Mouse (Mus musculus) lung, postnatal 36 days (tissue): ENCODE measurements around the gene Mrpl53.
A peak's percentile ranks its signal among the peaks of the same experiment; 100 is the strongest.

Experiments used
- DNase-seq: peaks from one replicate; pipeline ENCODE4 v3.0.0; 2022; ENCODE audit warnings: mixed read lengths

Gene Mrpl53

DNA sequence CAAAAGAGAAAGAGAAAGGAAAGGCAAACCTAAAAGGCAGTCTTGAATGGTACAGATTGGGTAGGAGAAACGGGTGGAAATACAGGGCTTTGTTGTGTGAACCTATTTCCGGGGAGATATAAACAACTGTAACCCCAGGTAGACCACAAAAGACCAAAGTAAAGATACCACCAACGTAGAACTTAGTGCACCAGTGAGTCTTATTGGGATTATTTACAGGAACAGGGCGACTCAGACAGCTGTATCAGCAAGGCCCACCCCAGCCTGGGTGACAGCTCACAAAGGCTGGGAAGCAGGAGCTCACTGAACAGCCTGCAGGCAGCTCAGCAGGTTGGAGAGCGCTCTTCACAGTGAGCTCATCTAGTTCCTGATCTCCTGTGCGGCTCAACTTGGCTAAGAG lies 12.9 kb upstream of the Mrpl53 start:
- DNase-seq = no peak

DNA sequence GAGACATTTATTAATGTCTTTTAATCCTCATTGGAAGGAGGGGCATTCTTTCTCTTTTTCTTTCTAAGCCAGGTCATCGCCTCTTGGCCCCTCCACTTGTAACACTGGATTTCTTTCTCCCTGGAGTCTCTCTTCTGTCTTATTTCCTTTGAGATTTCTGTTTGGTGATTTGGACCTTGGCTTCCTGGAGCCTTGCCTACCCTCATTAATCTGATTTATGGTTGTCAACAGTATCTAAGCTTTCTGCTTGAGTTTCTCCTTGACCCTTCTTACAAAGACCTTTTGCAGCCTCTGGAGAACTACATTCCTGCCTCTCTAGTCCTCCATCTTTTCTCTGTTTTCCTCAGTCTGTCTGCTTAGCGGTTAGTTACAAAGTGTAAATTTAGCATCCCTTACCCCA lies 10.4 kb upstream of the Mrpl53 start:
- no peak for DNase-seq

DNA sequence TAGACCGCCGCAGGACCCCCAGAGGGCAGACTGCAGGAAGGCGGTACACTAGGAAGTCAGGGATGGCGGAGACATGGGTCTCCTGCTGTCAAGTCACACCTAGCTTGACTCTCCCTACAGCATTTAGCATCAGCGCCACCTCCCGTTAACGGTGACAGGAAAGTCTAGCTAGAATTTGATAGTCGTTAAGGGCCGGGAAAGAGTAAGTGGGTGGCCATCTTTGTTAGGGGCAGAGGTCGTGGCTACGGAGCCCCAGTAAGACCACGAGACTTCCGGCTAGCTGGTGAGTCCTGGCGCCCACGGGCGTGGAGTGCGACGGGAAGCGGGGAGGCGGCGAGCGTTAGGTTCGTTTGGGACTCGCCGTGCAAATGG lies 7.5 kb upstream of the Mrpl53 start, which contains the start of the genes Ccdc142 and Gm42688:
TSS of gene Ccdc142 (plus strand) at position 286 of the 372 bp plus-strand sequence.
TSS of gene Gm42688 (plus strand) at position 302 of the 372 bp plus-strand sequence.
- peak; percentile 97 for DNase-seq

DNA sequence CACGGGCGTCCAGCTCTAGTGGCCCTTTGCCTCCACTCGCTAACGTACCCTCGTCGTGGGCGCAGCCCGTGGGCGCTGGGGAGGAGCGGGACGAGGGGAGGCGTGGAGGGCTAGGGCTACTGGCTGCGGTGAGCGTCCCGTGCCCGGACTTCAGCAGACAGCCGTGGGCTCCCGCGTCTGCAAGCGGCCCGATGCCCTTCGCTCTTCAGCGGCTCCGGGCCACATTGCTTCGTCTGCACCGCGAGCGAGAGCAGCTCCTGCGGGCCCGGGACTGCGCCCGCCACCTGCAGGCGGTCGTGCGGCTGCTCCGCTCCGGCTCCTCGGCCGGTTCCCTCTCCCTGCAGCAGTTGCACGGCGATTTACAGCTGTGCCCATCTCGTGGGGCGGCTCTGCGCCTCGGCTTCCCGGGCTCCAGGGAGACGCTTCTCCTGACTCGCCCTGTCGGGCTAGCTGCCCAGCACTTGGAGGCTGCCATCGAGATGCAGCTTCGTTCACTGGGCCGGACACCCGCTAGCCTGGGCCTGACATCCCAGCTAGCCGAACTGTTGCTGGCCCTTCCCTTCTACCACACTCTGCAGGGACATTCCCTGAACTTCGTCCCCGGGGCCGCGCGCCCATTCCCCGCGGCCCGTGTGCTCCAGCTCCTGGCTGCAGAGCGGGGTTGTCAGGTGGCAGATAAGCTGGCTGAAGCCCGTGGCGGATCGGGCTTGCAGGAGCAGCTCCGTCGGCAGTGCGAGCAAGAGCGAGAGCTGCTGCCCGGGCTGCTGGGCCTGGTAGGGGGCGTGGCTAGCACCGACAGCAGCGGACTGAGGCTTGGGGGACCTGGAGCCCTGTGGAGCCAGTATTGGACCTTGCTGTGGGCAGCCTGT lies 6.9 kb upstream of the Mrpl53 start:
- DNase-seq = peak; percentile 59

DNA sequence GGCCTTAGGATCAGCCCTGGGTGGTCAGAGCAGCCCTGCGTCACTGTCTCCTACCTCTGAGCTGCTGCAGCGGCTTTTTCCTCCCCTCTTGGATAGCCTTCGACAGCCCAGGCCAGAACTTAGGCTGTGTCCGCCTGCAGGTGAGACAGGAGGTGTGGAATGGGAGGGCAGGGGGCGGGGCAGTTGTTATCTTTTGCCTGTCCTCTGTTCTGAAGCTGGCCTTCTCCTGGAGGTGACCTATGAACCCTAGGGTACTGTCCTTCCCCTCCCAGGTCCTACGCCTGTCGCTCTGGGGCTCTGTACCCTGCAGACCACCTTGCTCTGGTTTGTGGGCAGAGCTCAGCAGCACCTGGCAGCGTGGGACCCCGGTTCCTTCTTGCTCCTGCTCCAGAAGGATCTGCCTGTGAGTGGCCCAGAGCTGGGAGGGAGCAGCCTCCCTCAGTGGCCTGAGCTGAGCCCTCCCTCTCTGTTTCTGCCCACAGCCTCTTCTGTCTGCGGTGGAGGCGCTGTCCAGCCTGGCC lies 5.7 kb upstream of the Mrpl53 start:
- no peak for DNase-seq

DNA sequence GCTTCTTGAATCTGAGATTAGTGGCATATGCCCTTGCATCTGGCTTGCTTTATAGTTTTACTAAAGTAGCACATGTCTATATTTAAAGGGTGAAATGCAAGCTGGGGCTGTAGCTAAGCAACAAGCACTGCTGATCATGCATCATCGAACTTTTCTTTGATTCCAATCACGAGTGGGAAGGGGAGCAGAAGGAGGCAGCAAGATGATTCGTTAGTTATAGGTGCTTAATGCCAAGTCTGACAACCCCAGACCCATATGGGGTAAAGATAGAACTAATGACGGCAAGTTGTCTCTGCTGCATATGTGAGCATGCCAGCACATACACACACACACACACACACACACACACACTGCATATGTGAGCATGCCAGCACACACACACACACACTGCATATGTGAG lies 4.7 kb upstream of the Mrpl53 start:
- no peak for DNase-seq

DNA sequence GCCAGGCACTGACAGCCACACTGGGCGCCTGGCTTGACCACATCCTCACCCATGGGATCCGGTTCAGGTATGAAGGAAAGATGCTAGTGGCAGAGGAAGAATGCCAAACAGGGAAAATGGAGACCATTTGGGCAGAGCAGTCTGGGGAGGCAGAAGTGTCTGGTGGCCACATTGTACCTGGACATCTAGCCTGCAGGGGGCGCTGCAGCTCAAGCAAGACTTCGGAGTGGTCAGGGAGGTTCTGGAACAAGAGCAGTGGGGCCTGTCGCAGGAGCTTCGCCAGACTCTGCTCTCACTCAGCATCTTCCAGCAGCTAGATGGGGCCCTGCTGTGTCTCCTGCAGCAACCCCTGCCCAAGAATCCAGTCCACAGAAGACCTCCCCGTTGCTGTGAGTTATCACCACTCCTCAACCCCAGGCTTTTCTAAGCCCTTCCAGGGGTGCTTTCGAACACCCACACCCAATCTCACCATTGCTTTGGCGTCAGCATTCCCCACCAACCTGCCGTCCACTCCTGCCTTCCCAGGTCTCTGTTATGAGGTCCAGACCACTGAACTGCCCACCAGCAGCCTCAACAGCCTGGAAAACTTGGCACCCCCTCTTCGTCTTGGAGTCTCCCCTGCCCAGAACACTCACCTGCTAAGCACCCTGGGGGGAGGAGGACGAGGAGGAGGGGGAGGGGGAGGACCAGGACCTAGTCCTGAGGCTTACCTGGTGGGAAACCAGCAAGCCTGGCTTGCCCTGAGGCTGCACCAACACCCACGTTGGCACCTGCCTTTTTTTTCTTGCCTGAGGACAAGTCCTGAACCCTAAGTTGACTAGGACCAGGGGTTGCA lies 1.1 kb upstream of the Mrpl53 start:
- DNase-seq = peak; percentile 87

DNA sequence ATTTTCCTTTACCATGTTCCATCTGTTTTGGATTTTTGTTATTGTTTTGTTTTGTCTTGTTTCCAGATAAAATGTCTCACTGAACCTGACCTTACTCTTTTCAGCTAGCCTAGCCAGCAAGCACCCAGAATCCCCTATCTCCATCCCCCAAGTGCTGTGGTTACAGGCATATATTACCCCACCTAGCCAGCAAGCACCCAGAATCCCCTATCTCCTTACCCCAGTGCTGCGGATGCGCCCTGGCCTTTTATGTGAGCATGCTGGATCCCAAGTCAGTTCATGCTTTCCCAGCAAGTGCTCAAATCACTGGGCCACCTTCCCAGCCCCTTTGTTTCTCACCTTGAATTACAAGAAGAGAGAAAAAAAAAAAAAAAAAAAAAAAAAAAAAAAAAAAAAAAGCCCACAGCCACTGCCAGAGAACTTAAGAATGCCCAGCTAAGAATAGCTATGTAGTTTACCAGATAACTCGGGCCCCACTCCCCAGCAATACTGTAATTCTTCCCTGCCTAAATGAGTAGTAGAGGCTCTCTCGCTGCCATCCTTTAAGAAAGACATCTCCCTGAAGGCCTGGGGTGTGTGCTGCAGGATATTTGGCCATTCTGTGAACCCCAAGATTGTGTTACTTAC lies 2.8 kb downstream of the Mrpl53 start:
- DNase-seq = no peak

DNA sequence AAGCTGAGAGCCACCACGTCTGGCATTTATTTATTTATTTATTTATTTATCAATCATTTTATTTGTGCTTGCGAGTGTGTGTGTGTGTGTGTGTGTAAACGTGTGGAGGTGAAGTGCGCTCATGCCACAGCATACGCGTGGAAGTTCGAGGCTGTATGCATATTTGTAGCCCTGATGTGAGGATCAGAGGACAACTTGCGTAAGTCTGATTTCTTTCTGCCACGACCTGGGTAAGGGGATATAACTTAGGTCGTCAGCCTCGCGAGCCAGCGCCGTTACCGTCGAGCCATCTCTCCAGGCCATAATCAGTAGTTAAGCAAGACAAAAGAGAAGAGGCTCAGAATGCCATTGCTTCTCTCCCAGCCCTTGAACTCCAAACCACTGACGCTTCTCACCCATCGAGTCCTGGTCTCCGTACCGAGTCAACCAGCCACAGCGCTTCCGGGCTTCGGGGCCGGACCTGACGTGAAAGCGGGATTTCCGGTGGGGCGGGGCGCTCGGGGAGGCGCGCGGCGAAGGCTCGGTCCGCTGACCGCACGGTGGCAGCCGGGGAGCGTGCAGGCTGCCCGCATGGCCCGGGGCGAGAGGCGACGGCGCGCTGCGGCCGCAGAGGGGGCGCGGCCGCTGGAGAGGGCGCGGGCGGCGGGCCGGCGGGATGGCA lies 6.3 kb downstream of the Mrpl53 start, which contains the start of gene Mogs:
TSS of gene Mogs (plus strand) at position 486 of the 661 bp plus-strand sequence.
- DNase-seq = peak; percentile 96

DNA sequence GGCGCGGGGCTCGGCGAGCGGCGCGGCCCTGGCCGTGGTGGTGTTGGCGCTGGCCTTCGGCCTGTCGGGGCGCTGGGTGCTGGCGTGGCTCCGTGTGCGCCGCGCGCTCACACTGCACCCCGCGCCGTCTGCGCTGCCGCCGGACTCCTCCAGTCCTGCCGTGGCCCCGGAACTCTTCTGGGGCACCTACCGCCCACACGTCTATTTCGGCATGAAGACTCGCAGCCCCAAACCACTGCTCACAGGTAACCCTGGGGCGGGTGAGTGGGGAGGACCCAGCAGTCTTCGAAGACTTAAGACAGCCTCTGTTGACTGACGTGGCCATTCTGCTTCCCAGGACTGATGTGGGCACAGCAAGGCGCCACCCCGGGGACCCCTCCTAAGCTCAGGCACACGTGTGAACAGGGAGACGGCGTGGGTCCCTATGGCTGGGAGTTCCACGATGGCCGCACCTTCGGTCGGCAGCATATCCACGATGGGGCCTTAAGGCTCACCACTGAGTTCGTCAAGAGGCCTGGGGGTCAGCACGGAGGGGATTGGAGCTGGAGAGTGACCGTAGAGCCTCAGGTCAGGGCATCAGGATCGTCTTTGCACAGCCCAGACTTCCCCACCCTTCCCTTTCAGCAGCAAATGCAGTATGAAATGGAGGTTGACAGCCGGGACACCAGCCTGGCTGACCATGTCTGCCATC lies 7.0 kb downstream of the Mrpl53 start:
- no peak for DNase-seq

DNA sequence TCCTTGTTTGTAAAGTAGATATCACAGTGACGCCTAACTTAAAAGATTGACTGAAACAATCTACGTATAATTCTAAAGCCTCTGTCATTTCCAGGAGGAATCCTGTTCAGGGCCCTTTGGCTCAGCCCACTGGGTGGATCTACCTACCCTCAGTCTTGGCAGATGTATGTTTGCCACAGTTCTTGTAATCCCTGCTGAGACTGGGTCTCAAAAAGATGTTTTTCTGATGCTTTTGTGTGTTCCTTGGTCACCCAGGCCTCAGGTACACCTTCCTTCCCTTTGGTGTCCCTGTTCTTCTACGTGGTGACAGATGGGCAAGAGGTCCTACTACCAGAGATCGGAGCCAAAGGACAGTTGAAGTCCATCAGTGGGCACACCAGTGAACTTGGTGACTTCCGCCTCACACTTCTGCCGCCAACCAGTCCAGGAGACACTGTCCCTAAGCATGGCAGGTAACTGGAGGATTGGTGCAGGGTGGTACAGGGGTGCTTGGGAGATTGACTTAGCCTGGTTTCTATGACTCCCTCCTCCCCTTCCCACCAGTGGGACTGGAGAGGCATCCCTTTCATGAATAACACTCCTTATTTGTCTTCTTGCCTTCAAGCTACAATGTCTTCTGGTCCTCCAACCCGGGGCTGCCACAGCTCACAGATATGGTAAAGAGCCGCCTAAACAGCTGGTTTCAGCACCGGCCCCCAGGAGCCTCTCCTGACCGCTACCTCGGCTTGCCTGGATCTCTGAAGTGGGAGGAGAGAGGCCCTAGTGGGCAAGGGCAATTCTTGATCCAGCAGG lies 7.7 kb downstream of the Mrpl53 start:
- no peak for DNase-seq

DNA sequence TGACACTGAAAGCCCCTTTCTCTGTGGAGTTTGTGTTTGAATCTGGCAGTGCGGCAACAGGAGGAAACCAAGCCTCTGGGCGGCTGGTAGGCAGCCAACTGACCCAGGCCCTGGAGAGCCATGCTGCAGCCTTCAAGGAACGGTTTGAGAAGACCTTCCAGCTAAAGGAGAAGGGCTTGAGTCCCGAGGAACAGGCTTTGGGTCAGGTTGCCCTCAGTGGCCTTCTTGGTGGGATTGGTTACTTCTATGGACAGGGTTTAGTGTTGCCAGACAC lies 8.3 kb downstream of the Mrpl53 start:
- DNase-seq = no peak

DNA sequence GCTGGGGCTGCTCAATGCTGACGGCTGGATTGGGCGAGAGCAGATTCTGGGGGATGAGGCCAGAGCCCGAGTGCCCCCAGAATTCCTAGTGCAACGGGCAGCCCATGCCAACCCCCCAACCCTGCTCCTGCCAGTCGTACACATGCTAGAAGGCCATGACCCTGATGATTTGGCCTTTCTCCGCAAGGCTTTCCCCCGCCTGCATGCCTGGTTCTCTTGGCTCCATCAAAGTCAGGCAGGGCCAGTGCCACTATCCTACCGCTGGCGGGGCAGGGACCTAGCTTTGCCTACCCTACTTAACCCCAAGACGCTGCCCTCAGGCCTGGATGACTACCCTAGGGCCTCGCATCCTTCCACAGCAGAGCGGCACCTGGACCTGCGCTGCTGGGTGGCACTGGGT lies 8.8 kb downstream of the Mrpl53 start:
- no peak for DNase-seq

DNA sequence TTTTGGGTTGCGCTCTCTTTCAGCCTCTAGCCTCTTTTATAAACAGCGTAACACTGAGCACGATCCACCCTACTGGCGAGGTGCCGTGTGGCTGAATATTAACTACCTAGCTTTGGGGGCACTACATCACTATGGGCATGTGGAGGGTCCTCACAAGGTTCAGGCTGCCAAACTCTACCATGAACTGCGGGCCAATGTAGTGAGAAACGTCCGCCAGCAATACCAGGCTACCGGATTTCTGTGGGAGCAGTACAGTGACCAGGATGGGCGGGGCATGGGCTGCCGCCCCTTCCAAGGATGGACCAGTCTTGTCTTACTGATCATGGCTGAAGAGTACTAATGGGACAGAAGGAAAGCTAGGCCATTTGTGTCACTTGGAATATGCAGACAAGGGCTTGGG lies 9.5 kb downstream of the Mrpl53 start:
- DNase-seq = no peak

DNA sequence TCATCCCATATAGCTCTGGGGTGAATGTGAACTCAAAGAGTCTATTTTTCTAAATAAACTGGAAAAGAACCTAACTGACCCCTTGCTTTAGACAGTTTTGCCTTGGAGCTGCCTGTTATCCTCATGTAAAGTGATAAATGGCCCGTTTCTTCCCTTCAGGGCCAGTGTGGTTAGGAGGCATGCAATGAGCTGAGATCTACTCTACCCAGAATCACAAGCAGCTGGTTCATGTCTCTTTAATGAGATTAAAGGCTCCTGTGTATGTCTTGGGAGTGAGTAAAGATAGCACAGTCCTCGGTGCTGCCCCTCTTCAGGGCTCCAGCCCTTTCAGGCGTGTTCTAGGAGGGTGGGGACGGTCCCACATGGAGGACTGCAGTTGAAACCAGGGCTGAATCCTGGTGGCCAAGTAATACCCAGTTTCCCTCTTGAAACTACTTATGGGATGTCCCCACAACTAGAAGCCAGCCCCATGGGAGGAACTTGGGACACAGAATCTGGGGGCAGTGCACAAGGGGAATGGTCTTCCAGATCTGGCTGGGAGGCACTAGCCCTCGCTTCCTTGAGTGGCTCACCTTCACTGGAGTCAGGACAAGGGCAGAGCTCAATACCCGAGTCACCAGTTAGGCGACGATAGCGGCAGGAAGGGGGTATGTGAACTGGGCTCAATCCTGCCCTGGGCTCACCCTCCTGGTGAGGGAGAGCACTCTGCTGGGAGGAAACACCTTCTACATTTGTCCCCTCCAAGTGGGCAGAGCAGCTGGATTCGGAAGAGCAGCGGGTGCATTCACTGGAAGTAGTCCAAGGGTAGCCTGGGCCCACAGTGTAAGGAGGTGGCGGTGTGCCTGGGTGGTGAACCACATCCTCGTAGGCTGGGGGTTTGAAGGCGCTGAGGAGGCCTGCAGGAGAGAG lies 10.2 kb downstream of the Mrpl53 start:
- DNase-seq = no peak

DNA sequence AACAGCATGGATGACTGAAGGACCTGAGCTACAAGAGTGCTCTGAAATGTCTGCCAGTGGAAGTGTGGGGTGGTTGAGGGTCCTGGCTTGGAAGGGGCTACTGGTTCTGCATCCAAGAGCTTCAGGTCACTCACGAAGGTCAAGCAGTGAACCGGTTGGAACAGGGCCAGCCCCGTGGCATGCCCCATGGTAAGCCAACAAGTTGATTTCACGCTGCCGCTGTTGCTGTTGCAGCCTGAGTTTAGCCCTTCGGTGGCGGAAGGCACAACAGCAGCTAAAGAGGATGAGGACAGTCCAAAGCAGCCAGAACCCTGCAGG lies 10.9 kb downstream of the Mrpl53 start:
- DNase-seq = no peak

DNA sequence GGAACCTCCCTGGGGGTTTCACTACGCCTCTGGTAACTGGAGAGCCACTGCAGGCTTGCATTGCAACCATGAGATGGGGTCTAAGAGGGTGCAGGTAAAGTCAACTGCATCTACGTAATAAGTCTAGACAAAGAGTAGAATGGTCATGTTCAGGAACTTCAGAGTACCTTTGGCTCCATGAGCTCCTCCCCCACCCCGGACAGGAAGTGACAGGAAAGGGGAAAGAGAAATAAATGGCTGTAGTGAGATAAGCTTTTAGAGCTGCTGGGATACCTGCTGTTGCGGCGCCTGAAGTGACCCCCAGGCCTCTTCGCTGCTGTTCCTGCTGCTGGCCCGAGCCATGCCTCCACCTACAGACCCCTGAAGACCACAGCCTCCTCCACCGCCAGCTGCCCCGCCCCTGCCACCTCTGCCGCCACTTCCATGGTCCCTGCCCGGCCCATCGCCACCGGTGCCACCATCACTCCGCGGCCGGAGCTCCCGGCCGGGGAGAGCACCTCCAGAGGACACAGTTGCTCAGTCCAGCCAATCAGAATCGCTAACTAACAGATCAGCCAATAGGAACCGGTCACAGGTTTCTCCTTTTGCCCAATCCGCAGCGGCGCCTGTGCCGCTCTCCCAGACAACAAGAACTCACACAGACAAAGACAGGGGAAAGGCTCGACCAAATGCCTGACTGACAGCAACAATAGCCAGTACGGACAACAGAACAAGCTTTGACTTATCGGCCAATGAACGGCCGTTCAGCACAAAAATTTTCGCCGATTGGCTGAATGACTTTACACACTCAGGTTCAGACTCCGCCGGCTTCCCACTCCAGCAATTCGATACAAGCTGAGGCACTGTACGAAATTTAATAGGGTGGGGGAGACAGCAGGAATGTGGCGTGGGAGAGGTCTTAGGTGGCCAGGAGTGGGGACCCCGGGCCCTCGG lies 12.4 kb downstream of the Mrpl53 start, which contains the start of gene Wbp1:
TSS of gene Wbp1 (minus strand) at position 630 of the 933 bp plus-strand sequence.
- peak; percentile 99 for DNase-seq

DNA sequence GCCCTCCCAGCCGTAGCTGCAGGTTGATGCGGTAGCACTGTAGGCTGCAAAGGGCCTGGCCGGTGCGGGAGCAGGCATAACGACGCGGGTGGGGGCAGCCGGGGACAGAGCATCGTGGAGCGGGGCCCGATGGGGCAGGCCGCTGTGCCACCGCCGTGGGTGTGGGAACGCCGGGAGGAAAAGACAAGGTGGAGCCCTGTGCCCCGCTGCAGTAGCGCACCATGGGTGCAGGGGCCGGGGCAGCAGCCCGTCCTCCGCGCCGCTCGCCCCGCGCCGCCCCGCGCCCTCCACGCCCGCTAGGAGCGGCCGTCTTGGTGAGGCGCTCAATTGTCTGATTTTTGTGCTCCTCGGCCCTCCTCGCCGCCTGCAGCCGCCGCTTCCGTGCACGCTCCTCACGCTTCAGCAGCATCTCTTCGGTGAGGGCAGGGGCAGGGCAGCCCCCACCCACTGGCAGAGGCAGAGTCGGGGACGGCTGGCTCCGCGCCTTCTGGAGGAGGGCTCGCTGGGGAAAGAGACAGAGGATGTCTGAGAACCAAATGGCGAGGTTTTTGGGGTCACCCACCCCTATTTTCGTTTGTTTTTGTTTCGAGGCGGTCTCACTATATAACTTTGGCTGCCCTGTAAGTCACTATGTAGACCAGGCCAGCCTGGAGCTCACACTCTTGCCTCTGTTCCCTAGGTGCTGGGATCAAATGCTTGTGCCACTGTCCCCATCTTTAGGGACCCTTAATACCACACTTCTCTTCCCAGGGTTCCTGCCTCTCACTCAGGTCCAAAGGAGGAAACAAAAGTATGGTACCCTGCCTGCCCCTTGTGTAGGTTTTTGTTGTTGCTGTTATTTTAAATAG lies 13.2 kb downstream of the Mrpl53 start:
- no peak for DNase-seq
